Mouse (Mus musculus) olfactory bulb, adult 2 months (tissue): ENCODE measurements around the gene Zc3hav1.

ENCODE experiments used
- CTCF ChIP-seq: fragments of 200-500 bp; IDR thresholded peaks from 2 replicates; pipeline ENCODE4 v1.5.1; 2012; ENCODE audit warnings: low read depth, mild to moderate bottlenecking, low read length, moderate library complexity; ENCODE audit not compliant: insufficient read depth
- POLR2A ChIP-seq: fragments of 200-500 bp; IDR thresholded peaks from 2 replicates; pipeline ENCODE4 v1.6.1; 2012; ENCODE audit warnings: mild to moderate bottlenecking, low read depth, low read length, moderate library complexity; ENCODE audit not compliant: insufficient read depth

DNA sequence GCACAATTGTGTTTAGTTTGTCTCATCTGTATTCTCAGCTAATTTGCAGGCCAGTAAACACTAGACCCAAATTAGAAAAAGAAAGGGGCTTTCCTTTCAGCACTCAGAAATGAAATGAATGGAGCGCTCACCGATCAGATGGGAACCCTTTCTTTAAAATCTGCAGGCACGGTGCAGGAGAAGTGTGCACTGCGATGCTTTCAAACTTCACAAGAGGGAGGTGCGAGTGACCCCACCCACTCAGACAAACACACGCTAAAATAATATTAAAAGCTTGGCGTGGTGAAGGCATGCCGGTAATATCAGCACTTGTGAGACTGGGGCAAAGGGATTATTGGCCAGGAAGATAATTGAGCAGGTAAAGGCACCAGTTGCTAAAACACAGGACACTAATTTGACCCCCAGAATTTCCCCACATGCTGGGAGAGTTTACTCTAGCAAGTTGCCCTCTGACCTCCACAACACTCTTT is 986 bp upstream of the Zc3hav1 start:
- no peak for TF ChIP-seq CTCF
- no peak for TF ChIP-seq POLR2A
